Mouse (Mus musculus): ENCODE measurements around the gene Gm5788. TPM values are rescaled to one million over a fixed set of nuclear protein-coding genes. Genes with fewer than 3 reads are reported as not detected.

The Gm5788 gene
- polyA plus RNA-seq (2012; rRNA removed), result not detected in 2 replicates

GRCm38 (mm10) chr12:87494421-87494820 is at the start of gene Gm5788:
TSS of gene Gm5788 (plus strand) at chr12:87494721.

GRCm38 (mm10) chr12:87471964-87472786 is 22.3 kb upstream of the Gm5788 start, which contains the start of gene Snw1:
TSS of gene Snw1 (minus strand) at chr12:87472274.

GRCm38 (mm10) chr12:87514016-87514415 is 19.5 kb downstream of the Gm5788 start, which contains the start of gene Gm8300:
TSS of gene Gm8300 (plus strand) at chr12:87514316.

Other genes with a start within 250 kb of the Gm5788 start
- gene Vipas39, start 228.5 kb upstream of the Gm5788 start, polyA plus RNA-seq (2012; rRNA removed), result 65.6 and 66.4 TPM in 2 replicates
- gene Ahsa1, start 228.2 kb upstream of the Gm5788 start, polyA plus RNA-seq (2012; rRNA removed), result 217 and 227 TPM in 2 replicates
- gene Ism2, start 195.0 kb upstream of the Gm5788 start, polyA plus RNA-seq (2012; rRNA removed), result 0.65 and 1.0 TPM in 2 replicates
- gene Sptlc2, start 106.4 kb upstream of the Gm5788 start, polyA plus RNA-seq (2012; rRNA removed), result 40.1 and 46.7 TPM in 2 replicates
- gene Slirp, start 50.8 kb upstream of the Gm5788 start, polyA plus RNA-seq (2012; rRNA removed), result 82.2 and 91.3 TPM in 2 replicates
- 27.1 and 29.2 TPM in 2 replicates for gene Alkbh1, start 50.7 kb upstream of the Gm5788 start, polyA plus RNA-seq (2012; rRNA removed)
- 40.6 and 45.1 TPM in 2 replicates for gene Snw1, start 22.4 kb upstream of the Gm5788 start, polyA plus RNA-seq (2012; rRNA removed)
- gene Gm8300, start 19.6 kb downstream of the Gm5788 start, polyA plus RNA-seq (2012; rRNA removed), result not detected in 2 replicates
- gene Oog1, start 108.0 kb downstream of the Gm5788 start, polyA plus RNA-seq (2012; rRNA removed), result not detected in 2 replicates
- gene Gm4027, start 124.1 kb downstream of the Gm5788 start, polyA plus RNA-seq (2012; rRNA removed), result not detected in 2 replicates
- gene Gm16381, start 149.9 kb downstream of the Gm5788 start, polyA plus RNA-seq (2012; rRNA removed), result not detected in 2 replicates